Mouse (Mus musculus) liver, postnatal 0 days (tissue): ENCODE data around the gene Bsg. TPM values are rescaled to one million over a fixed set of nuclear protein-coding genes. Genes with fewer than 3 reads are reported as not detected.

Source experiments
- ATAC-seq: fragments of 200-750 bp; cut with Nextera tagmentation; 2 replicates; pipeline ENCODE4 v1.8.0; 2017; ENCODE audit warnings: mild to moderate bottlenecking, moderate library complexity
- DNase-seq: peaks from one replicate; pipeline ENCODE4 v3.0.0-alpha.2; 2016
- H3K27ac ChIP-seq: fragments of 300-500 bp; sonication (generic); 2 replicates; pipeline ENCODE4 v1.5.1; 2014; ENCODE audit warnings: antibody characterized with exemption, moderate library complexity, mild to moderate bottlenecking, low read depth
- H3K27me3 ChIP-seq: fragments of 300-500 bp; sonication (generic); 2 replicates; pipeline ENCODE4 v1.6.1; 2014; ENCODE audit warnings: low read length, control low read depth, mixed read lengths; ENCODE audit not compliant: insufficient read depth
- H3K36me3 ChIP-seq: fragments of 300-500 bp; sonication (generic); replicated peaks from 2 replicates; pipeline ENCODE4 v1.6.1; 2014; ENCODE audit warnings: mild to moderate bottlenecking, control low read depth, low read length, moderate library complexity, mixed read lengths; ENCODE audit not compliant: insufficient read depth
- H3K4me1 ChIP-seq: fragments of 300-500 bp; sonication (generic); 2 replicates; pipeline ENCODE4 v1.6.1; 2014; ENCODE audit warnings: antibody characterized with exemption, mild to moderate bottlenecking, control low read depth; ENCODE audit not compliant: insufficient read depth
- H3K4me2 ChIP-seq: fragments of 300-500 bp; sonication (generic); 2 replicates; pipeline ENCODE4 v1.6.1; 2014; ENCODE audit warnings: low read depth, mild to moderate bottlenecking, low read length, moderate library complexity, mixed read lengths
- H3K4me3 ChIP-seq: fragments of 300-500 bp; sonication (generic); 2 replicates; pipeline ENCODE4 v1.5.1; 2014; ENCODE audit warnings: low read depth, low read length
- H3K9ac ChIP-seq: fragments of 300-500 bp; sonication (generic); replicated peaks from 2 replicates; pipeline ENCODE4 v1.6.1; 2014; ENCODE audit warnings: mild to moderate bottlenecking, moderate library complexity
- H3K9me3 ChIP-seq: fragments of 300-500 bp; sonication (generic); 2 replicates; pipeline ENCODE4 v1.6.1; 2016; ENCODE audit warnings: mild to moderate bottlenecking, control low read depth, low read length, mixed read lengths
- CTCF ChIP-seq: sonication (generic); IDR thresholded peaks from 2 replicates; pipeline ENCODE4 v1.5.1; 2016; ENCODE audit warnings: antibody characterized with exemption, low read depth
- EP300 ChIP-seq: IDR thresholded peaks from 2 replicates; pipeline ENCODE4 v1.6.1; 2016; ENCODE audit warnings: antibody characterized with exemption, low read depth, mild to moderate bottlenecking
- whole genome bisulfite sequencing: fragments of 180-500 bp; shearing (Covaris S2); extraction: QIAGEN DNeasy Blood & Tissue Kit; methylation state at CpG from one replicate; pipeline ENCODE4 v1.1.7; 2014; ENCODE audit not compliant: insufficient replicate concordance; 5-methylcytosine and 5-hydroxymethylcytosine counted together
- polyA plus RNA-seq: library from polyadenylated mRNA; unstranded; fragments of >200 nt; fragmentation: Nextera tagmentation; extraction: Ambion mirVana; gene quantifications from 2 replicates; pipeline ENCODE4 v1.2.1, GENCODE M21; 2015

Gene Bsg
- polyA plus RNA-seq, 1 experiment from 2014 or later, result 1,075 TPM

DNA sequence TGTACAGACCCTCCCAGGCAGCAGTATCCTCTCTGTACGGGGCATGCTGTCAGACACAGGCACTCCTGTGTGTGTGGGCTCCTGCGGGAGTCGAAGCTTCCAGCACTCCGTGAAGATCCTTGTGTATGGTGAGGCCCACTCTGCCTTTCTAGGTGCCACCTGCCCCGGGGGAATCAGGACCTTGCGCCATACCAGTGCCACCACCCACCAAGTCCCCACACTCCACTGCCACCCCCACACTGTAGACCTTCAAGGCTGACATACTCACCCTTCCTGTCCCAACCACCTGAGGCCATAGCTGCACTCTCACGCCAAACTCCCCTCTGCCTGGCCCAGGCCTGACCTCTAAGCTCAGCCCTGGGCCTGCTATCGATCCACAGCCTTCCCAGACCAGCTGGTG is 39.2 kb upstream of the Bsg start:
- H3K4me3 ChIP-seq, result no peak overlapping the region
- H3K27ac ChIP-seq, result no peak overlapping the region
- no peak overlapping the region for H3K9ac ChIP-seq
- H3K27me3 ChIP-seq, result no peaks in the 10 kb centered on the region
- no peaks in the 10 kb centered on the region for H3K9me3 ChIP-seq
- peaks cover 3% of the 10 kb centered on the region for H3K4me1 ChIP-seq
- ATAC-seq (no peak), DNase-seq (no peak)
- WGBS, result 72% methylated on average over 8 of the region's 8 CpGs
- H3K4me2 ChIP-seq, result no peak overlapping the region
- H3K36me3 ChIP-seq, result no peaks in the 10 kb centered on the region
- TF ChIP-seq EP300 (no peak), CTCF (no peak)

DNA sequence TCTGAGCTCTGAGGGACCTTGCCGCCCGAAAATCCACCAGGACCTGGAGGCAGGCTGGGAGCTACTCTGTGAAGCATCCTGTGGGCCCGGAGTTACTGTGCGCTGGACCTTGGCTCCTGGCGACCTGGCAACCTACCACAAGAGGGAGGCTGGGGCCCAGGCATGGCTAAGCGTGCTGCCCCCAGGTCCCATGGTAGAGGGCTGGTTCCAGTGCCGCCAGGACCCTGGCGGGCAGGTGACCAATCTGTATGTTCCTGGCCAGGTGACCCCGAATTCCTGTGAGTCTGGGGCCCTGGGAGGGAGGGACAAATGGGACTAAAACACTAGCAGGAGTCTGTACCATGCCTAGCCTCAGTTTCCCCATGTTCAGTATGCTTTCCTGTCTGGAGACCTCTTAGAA is 37.8 kb upstream of the Bsg start:
- no peaks in the 10 kb centered on the region for H3K9me3 ChIP-seq
- no peak for DNase-seq
- TF ChIP-seq CTCF (no peak), EP300 (no peak)
- H3K4me1 ChIP-seq, result peaks cover 13% of the 10 kb centered on the region
- H3K9ac ChIP-seq, result no peak overlapping the region
- H3K4me3 ChIP-seq, result no peak overlapping the region
- H3K36me3 ChIP-seq, result no peaks in the 10 kb centered on the region
- no peak overlapping the region for H3K4me2 ChIP-seq
- WGBS, result 60% methylated on average over 9 of the region's 9 CpGs
- no peaks in the 10 kb centered on the region for H3K27me3 ChIP-seq
- ATAC-seq, result no peak
- H3K27ac ChIP-seq, result no peak overlapping the region

DNA sequence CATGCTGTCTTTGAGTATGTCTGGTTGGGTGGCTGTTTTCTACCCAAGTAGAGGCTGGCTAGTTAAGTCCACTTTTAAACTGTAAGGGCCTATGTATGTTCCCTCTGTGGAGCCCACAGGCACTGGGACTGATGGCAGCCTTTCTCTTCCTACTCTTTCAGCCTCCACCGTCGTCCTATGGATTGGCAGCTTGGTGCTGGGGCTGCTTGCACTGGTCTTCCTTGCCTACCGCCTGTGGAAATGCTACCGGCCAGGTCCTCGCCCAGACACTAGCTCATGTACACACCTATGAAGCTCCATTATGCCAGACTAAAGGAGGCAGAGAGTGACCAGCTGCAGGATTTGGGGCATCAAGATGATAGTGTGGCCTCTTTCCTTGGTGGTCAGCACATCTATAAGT is 36.2 kb upstream of the Bsg start:
- DNase-seq, result no peak
- Histone ChIP-seq H3K27me3 (no peaks in the 10 kb centered on the region), H3K36me3 (no peaks in the 10 kb centered on the region), H3K4me1 (peaks cover 13% of the 10 kb centered on the region), H3K27ac (no peak overlapping the region), H3K9ac (no peak overlapping the region), H3K9me3 (no peaks in the 10 kb centered on the region), H3K4me3 (no peak overlapping the region), H3K4me2 (no peak overlapping the region)
- no peak for ATAC-seq
- no peak for TF ChIP-seq CTCF
- no peak for TF ChIP-seq EP300
- 67% methylated on average over 5 of the region's 5 CpGs for WGBS

DNA sequence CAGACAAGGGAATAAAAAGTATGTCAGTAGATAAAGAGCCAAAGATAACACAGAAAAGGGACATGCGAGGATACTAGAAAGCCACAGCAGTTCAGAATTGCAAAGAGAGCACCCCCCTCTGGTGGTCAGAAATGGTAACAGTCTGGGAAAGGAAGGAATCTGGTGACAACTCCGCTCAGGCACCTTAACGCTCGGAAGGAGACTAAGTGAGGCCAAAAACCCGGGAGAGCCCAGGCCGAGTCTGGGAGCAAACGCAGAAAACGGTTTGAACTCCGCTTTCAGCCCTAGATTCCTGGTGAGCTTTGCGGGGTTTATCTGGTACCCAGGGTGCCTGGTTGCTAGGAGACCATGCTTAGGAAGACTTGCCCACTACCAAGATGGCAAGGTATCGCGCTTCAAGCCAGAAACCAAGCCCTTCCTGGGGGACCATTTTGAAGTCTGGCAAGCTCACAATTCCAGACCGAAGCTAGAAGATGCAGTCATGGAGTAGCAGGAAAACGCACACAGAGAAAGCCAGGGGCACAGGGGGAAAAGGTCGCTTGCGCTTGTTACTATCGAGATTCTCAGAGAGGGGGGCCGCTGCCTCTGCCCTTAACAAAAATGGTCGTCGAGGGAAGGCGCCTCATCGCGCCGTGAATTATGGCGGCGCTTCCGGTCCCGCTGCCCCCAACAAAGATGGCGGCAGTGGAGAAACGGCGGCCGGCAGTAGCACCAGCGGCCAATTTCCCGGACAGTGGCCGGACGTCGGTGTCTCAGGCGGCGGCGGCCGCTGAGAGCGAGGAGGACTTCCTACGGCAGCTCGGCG is 35.3 kb upstream of the Bsg start, which contains the start of gene Tpgs1:
Tpgs1 (plus strand) TSS at position 599 of the 805 bp plus-strand sequence.
- Histone ChIP-seq H3K27ac (peak within 1 kb of the TSS; percentile 58), H3K9me3 (no peaks in the 10 kb centered on the region), H3K4me1 (peaks cover 13% of the 10 kb centered on the region), H3K4me2 (peak within 1 kb of the TSS; percentile 72), H3K9ac (peak within 1 kb of the TSS; percentile 64), H3K36me3 (0 out of 2 replicates have a peak, but pooled peaks cover 2% of the 10 kb centered on the region), H3K4me3 (peak within 1 kb of the TSS; percentile 74), H3K27me3 (no peaks in the 10 kb centered on the region)
- TF ChIP-seq CTCF (peak; percentile 93), EP300 (peak; percentile 64; the same call in 1 of the 2 replicates)
- peak; percentile 89 for ATAC-seq
- WGBS, result 1% methylated on average over 44 of the region's 45 CpGs
- DNase-seq, result peak; percentile 88

DNA sequence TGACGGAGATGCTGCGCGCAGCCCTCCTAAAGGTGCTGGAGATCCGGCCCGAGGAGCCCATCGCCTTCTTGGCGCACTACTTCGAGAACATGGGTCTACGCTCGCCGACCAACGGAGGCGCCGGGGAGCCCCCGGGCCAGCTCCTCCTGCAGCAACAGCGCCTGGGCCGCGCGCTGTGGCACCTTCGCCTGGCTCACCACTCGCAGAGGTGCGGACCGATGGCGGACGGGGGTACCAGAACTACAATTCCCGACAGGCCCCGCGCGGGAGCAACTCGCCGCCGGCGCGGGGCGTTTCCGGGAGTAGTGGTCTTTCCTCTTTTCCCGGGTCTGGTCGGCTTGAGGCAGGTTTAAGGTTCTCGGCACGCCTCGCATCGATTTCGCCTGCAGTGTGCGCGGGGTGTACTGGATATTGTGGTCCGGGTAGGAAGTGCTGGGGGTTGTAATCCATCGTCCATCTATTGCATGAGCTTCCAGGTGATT is 34.7 kb upstream of the Bsg start:
- peak overlapping the region; percentile 58 for H3K27ac ChIP-seq
- under 1% methylated on average over 47 of the region's 47 CpGs for WGBS

DNA sequence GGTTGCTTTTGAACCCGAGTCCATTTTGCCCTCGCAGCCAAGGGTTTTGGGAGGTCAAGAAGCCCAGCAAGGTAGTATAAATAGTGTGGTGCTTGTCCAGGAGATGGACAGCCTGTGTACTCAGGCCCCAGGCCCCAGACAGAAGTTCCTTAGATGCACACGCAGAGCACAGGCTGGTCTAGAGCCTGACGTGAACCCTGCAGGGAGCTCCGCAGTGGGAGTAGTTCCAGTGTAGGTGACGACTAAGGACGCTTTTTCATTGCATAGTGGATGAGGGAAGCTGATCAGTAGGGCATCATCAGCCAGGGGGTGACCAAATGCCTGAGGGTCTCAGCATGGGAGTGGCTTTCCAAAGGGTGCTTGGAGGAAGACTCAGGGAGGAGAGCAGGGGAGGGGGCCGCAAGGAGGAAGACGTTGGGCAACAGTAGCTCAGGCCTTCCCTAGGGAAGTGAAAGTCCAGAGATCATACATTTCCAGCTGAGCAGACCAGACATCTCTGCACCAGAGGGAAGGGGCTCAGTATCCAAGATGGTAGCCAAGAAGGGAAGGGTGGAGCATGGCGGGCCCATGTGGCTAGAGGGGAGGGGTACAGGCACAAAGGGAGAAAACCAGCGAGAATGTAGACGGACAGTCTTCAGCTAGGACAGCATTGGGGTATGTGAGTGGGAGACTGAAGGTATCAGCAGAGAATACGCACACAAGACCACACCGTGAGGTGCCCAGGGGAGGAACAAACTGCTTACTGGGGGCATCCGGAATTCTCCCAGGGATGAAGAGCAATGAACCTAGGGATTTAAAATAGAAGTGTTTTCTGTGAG is 34.0 kb upstream of the Bsg start:
- peaks cover 13% of the 10 kb centered on the region for H3K4me1 ChIP-seq
- 35% methylated on average over 15 of the region's 15 CpGs for WGBS
- no peak for TF ChIP-seq EP300
- no peak for TF ChIP-seq CTCF
- peak overlapping the region; percentile 64 for H3K9ac ChIP-seq
- H3K9me3 ChIP-seq, result no peaks in the 10 kb centered on the region
- H3K36me3 ChIP-seq, result 0 out of 2 replicates have a peak, but pooled peaks cover 2% of the 10 kb centered on the region
- no peak for ATAC-seq
- H3K27me3 ChIP-seq, result no peaks in the 10 kb centered on the region
- peak overlapping the region; percentile 74 for H3K4me3 ChIP-seq
- peak overlapping the region; percentile 23; the same call in 1 of the 2 replicates for H3K27ac ChIP-seq
- H3K4me2 ChIP-seq, result peak overlapping the region; percentile 72
- no peak for DNase-seq

More for the DNA sequence above, 34.7 kb upstream of the Bsg start:
- peak overlapping the region; percentile 74 for H3K4me3 ChIP-seq
- no peaks in the 10 kb centered on the region for H3K27me3 ChIP-seq
- peak; percentile 39 for ATAC-seq
- H3K9me3 ChIP-seq, result no peaks in the 10 kb centered on the region
- peak; percentile 79 for DNase-seq
- no peak for TF ChIP-seq EP300
- H3K4me1 ChIP-seq, result peaks cover 13% of the 10 kb centered on the region
- peak overlapping the region; percentile 72 for H3K4me2 ChIP-seq
- H3K9ac ChIP-seq, result peak overlapping the region; percentile 64
- 0 out of 2 replicates have a peak, but pooled peaks cover 2% of the 10 kb centered on the region for H3K36me3 ChIP-seq
